Mouse (Mus musculus): ENCODE results near the gene Gatad2a.
"Not testable (repeated sequence)": the region's sequence is repeated elsewhere in the genome, so short reads cannot be mapped to it uniquely, and the experiment has no call there.

Gatad2a gene

GRCm38 (mm10) chr8:69995776-69996588 is at the start of gene Gatad2a:
TSS of gene Gatad2a (minus strand) at chr8:69996384.
- peak; percentile 98 for DNase-seq (ENCODE audit: low read depth)

DNA sequence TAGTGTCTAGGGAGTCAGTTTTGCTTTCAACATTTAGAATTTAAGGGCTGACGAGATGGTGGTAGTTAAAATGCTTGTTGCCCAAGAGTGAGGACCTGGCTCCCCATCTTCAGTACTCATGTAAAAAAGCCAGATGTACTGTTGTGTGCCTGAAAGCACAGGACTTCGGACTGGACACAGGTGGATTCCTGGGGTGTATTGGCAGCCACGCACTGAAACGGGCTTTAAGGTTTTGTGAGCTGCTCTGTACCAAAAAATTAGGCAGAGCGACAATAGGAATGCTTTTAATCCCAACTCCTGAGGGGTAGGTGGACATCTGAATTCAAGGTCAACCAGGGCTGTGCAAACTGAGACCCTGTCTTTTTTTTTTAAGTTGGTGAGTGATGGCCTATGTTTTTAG is 47.8 kb upstream of the Gatad2a start:
- DNase-seq (ENCODE audit: low read depth), result no peak

DNA sequence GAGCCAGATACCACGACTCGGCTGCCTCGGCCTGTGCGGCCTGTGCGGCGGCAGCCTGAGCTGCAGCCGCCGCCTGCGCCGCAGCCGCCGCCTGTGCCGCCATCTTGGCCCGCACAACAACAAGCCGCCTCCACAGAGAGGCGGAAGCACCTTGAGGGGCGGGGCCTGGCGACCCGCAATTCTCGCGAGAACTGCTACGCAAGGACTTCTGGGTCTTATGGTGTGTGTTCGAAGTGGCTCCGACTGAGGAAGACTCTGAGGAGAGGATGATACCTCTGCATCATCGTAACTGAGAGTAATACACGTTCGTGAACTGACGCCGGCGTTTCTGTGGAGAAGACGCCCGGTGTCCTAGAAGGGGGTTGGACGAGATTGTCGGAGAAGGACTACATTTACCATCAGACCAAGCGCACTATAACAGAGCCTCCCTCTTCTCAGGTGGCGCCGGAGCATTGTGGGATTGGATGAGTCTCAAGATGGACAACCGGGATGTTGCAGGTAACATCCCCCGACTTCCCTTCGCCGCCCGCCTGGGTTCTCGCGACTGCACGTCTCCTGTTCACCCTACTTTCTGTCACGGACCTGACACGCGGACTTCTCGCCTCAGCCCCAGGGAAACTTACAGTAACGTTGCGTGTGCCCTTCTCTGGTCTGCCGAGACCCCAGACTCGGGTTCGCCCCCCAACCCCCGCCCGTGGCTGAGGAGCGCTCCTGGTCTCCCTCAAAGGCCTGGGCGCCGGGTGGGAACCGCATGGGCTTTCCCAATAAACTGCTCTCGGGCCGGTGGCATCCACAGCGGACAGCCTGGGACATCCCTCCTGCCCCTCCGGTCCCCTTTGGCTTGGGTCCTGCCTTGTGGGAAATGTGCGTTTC is 46.6 kb upstream of the Gatad2a start, which contains the start of the genes Mau2 and Sugp1:
Mau2 (minus strand) TSS at position 152 of the 873 bp plus-strand sequence.
Sugp1 (plus strand) TSS at position 231 of the 873 bp plus-strand sequence.
- DNase-seq (ENCODE audit: low read depth), result peak; percentile 95

DNA sequence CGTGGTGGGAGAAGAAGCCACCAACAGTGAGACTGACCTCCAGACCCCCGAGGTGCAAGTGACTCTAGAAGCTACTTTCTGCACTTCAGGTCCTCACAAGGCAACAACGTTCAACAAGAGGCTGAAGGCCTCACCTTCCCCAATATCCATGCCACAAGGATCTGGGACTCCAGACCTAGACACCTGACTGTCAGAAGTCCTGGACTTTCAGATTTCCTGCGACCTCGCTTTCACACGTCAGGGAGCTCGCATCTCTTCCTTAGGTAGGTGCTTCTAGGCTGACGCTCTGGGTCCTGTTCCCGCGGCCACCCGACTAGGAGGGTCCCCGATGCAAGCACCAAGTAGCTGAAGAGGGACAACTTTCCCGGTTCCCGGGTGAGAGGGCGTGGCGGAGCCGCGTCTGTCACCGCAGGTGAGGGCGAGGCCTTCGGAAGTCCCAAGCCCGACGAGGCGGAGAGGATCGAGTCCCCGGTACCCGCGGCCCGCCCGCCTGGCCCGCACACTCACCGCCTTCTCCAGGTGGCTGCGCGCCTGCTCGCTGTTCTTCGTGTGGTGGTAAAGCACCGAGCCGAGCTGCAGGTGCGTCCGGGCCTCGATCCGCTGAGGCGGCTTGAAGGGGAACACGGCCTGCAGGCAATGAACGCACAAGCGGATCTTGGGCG is 45.8 kb upstream of the Gatad2a start:
- DNase-seq (ENCODE audit: low read depth), result no peak

- DNase-seq (ENCODE audit: low read depth), result no peak
Measured at GRCm38 (mm10) chr8:70037994-70038393, 41.8 kb upstream of the Gatad2a start.

GRCm38 (mm10) chr8:70030255-70030654 is 34.1 kb upstream of the Gatad2a start:
- DNase-seq (ENCODE audit: low read depth), result no peak

GRCm38 (mm10) chr8:70026151-70026550 is 30.0 kb upstream of the Gatad2a start:
- DNase-seq (ENCODE audit: low read depth), result no peak

DNA sequence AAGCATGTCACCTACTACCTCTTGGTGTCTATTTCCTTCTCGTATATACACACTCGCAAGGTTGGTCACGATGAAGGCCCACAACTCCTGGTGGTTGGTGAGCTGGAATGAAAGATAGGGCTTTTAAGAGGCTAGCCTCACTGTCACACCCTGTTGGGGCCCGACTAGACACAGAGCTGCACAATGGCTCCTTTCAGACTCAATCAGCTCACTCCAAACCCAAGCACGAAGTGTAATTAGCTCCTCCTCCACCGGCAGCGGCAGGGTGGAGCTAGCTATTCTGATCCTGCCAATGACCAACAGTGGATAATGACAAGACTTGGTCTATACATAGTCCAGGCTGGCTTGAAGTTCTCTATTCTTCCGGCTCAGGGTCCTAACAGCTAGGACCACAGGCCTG is 27.4 kb upstream of the Gatad2a start:
- no peak for DNase-seq (ENCODE audit: low read depth)

DNA sequence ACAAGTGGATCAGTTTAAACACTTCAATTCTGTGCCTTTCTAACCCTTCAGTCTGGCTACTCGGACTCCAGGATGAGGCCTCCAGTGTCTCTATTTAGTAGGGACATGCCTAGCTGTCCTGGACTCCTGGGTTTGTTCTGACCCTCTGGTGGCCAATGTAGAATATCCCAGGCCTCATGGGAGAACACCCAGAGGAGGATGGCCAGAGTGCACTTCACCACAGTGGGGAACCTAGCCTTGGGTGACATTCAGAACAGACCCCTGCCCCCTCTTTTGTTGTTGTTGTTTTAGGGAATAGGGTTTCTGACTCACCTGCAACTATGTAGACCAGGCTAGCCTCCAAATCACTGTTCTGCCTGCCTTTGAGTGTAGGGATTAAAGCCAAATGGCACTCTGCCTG is 18.8 kb upstream of the Gatad2a start:
- DNase-seq (ENCODE audit: low read depth), result no peak

- no peak for DNase-seq (ENCODE audit: low read depth)
Measured at GRCm38 (mm10) chr8:70012763-70013162, 16.6 kb upstream of the Gatad2a start.

DNA sequence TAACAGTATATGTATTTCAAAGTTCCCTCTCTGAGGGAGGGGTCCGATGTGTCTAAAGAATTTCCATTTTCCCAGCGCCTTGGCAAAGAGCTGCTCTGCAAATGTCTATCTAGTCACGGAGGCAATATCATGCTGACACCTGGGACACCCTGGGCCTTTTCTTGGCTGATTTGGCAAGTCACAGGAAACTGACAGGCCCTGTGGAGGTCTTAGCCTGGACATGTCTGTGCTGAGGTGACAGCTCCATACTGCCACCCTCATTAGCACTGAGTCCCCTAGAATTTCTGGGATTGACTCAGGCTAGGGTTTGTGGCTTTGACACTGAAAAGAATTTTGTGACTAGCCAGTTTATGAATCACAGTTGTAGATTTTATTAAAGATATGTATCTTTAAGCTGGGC is 16.2 kb upstream of the Gatad2a start:
- DNase-seq (ENCODE audit: low read depth), result no peak

DNA sequence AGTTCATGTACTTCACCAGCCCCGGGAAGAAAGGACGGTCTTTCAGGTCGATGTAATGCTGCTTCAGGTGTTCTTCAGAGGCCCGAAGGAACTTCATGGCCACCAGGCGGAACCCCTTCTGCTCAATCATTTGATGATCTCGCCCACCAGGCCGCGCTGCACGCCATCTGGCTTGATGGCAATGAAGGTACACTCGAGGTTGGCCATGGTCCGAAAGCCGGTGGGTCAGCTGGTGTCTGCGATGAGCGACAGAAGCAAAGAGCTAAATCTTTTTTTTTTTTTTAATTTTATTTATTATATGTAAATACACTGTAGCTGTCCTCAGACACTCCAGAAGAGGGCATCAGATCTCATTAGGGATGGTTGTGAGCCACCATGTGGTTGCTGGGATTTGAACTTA is 14.6 kb upstream of the Gatad2a start:
- DNase-seq (ENCODE audit: low read depth), result not testable (repeated sequence)

GRCm38 (mm10) chr8:70005178-70005577 is 9.0 kb upstream of the Gatad2a start:
- DNase-seq (ENCODE audit: low read depth), result no peak

- no peak for DNase-seq (ENCODE audit: low read depth)
Measured at GRCm38 (mm10) chr8:70004345-70004744, 8.2 kb upstream of the Gatad2a start.

- no peak for DNase-seq (ENCODE audit: low read depth)
Measured at GRCm38 (mm10) chr8:70003204-70003657, 7.0 kb upstream of the Gatad2a start.

GRCm38 (mm10) chr8:70001892-70002191 is 5.7 kb upstream of the Gatad2a start:
- not testable (repeated sequence) for DNase-seq (ENCODE audit: low read depth)

DNA sequence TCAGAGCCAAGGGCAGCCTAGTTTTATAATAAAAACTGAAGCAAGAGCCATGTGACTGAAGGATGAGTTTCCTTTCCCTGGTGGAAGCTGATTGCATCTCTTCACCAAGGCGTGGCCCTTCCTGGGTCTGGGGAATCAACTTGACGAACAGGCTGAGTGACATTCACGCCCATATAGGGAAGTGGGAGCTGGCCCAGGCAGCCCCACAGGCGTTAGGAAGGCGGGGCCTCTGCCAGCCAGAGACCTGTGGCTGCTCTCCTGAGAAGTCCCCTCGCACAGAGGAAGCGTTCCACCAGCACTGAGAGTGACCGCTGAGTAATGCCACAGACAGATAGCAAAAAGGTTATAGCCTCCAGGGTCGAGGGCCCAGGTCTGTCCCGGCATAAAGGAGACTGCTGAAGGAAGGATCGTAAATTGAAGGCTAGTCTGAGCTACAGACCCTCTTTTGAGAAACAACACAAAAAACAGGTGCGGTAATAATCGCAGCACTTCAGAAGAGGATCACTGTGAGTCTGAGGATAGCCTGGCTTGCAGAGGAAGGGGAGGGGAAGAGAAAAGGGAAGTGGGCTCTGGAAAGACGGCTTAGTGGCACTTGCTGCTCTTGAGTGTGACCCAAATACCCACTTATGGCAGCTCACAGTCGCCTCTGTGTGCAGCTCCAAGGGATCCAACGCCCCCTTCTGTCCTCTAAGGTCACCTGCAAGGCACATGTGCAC is 5.2 kb upstream of the Gatad2a start:
- DNase-seq (ENCODE audit: low read depth), result peak; percentile 74

DNA sequence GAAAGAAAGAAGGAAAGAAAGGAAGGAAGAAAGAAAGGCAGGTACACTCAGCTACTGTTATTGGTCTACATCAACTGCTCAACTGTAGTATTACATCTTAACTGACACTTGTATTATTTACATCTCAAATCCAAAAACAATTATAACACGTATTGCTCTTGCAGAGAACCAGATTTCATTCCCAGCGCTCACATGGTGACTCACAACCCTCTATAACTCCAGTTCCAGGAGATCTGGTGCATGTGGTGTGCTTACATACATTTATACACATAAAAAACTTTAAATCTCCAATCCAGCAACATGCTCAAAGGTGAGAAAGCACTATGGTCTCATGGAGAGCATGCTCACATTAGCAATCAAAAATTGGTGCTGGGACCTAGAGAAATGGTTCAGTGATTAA is 4.0 kb upstream of the Gatad2a start:
- DNase-seq (ENCODE audit: low read depth), result no peak

GRCm38 (mm10) chr8:69999236-69999635 is 3.1 kb upstream of the Gatad2a start:
- no peak for DNase-seq (ENCODE audit: low read depth)

GRCm38 (mm10) chr8:69998706-69999105 is 2.5 kb upstream of the Gatad2a start:
- no peak for DNase-seq (ENCODE audit: low read depth)

DNA sequence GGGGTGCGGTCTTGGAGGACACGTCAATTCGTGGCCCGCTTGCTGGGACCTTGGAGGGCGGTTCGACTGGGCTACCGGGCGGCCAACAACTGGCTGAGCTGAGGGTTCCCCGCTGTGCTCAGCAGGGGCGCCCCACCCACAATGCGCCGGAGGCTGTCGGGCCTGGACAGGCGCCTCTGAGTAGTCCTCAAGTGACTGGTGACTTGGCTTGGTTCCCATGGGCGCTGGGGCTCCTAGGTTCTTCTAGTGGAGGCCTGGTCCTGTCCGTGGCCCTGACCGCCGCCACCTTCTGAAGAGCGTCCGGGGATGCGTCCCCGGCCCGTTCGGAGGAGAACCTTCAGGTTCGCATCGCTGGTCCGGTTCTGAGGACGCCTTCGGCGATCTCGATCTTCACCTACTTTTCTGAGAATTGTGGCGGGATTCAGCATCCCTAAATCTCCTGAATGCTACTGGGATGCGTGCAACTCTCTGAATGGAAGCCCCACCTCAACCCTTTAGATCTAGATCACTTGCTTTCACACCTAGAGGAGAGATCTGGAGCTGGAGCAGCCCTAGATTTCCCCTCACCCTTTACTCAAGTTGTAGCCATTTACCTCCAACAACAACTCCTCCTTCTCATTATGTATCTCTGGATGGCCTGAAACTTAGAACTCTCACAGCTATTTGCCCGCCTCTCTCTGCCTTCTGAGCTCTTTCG is 553 bp upstream of the Gatad2a start:
- no peak for DNase-seq (ENCODE audit: low read depth)

Data from c-Kit-positive CD71-negative TER-119-negative erythroid progenitor cells, embryonic 14.5 days (primary cell).